Mouse (Mus musculus): ENCODE results near the gene Mrpl21.

Gene Mrpl21

DNA sequence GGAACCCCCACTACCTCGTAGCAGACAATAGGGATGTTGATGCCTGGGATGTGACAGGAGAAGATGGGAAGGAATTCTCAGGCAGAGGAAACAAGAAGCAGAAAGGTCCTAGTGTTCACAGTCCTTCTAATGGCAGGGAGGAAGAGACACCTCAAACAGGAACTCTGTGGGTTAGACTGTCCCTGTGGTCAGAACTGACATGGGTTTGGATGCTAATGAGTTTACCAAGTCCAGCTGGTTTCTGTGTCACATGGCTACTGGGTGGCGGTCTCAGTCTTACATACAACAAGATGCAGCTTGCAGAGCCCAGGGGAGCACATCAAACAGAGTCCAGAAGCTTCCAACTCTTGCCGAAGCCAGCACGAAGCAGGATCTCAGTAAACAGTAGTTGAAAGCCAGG is 21.3 kb downstream of the Mrpl21 start:
- DNase-seq, result no peak

DNA sequence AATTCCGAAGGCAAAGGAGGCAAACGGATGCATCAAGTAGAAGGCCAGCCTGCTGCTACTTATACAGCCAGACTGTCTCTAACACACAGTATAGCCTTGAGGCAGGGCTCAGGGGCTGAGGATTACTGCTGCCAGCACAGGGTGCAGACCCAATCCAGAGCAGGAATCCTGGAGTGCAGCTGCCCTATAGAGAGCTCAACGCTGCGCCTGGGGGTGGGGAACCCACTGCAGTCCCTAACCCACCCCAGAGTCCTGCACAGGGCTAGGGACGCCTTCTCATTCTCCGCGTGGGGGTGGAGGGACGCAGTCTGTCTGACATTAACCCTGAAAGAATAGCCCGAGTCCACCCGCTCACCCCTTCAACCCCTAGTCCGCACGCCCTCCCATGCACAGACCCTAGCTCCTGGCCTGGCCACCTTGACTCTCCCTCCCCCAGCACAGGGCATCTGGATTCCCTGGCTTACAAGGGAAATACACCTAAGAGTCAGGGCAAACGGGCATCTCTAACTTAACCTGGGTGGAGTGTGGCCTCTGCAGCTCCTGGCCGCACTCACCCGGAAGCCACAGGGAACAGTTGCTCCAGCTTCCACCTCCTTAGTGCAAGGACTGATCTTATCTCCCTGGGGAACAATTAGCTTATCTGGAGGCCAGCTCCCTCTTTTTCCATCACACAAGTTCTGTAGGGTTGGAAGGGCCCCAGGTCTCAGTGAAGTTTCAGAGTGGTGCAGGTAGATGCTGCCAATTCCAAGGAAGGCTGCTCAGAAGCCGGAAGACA is 24.7 kb downstream of the Mrpl21 start:
- no peak for DNase-seq

DNA sequence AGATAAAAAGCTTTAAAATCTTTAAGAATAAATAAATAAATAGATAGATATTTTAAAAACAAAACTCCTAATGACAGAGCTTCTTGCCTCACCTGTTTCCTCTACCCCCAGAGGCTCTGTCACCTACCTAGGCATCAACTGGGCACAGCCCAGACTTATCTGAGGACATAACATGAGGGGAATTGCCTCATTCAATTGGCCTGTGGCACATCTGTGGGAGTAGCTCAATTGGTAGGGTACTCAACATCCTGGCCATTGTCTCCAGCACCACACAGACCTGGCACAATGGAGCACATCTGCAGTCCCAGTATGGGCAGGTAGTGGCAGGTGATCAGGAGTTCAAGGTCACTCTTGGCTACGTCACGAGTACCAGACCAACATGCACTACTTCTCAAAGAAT is 36.6 kb downstream of the Mrpl21 start:
- no peak for DNase-seq

DNA sequence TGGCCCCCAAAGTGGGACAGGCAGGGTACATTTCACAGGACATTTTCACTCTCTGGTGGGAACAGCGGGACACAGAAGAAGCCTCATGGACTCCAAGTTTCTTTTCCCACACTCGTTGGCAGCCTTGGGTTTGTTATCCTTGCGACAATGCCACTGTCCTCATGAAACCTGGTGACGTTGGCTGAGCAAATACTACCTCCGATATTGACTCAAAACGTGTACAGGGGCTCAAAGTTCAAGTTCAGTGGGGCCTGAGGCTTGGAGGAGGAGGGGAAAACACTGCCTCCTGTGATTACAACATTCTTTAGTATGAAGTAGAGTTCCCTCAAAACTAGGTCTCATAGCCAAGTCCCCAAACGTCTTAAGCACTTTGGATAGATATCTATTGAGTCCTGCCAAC is 37.4 kb downstream of the Mrpl21 start:
- no peak for DNase-seq

DNA sequence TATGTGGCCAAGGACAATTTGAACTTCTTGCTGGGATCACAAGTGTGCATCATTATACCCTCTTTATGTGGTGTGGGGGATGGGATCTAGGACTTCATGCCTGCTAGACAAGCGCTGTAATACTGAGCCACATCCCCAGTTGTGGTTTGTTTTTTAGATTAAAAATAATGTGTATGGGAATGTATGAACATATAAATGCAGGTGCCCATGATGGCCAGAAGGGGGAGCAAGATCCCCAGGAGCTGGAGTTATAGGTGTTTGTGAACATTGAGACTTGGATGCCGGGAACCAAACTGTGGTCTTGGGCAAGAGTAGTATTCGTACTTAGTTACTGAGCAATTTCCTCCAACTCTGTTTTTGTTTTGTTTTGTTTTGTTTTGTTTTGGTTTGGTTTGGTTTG is 38.1 kb downstream of the Mrpl21 start:
- no peak for DNase-seq

DNA sequence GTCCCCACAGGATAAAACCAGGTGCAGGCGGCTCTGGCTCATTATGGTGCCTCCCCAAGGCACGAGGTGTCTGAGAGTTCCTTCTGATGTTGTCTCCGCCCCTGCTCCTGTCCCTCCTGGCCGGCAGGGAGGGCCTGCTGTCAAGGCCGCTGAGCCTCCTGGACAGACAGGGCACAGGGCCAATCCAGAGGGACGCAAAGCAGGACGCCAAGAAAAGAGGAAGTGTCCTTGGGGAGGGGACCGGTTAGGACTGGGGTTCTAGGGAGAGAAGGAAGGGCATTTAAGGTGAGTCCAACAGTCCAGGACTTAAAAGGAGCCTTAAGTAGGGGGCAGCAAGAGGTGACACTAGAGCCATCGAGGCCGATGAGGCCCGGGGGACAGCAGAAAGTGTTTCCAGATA is 38.9 kb downstream of the Mrpl21 start:
- peak in 1 of 2 experiments; percentile 5 for DNase-seq

DNA sequence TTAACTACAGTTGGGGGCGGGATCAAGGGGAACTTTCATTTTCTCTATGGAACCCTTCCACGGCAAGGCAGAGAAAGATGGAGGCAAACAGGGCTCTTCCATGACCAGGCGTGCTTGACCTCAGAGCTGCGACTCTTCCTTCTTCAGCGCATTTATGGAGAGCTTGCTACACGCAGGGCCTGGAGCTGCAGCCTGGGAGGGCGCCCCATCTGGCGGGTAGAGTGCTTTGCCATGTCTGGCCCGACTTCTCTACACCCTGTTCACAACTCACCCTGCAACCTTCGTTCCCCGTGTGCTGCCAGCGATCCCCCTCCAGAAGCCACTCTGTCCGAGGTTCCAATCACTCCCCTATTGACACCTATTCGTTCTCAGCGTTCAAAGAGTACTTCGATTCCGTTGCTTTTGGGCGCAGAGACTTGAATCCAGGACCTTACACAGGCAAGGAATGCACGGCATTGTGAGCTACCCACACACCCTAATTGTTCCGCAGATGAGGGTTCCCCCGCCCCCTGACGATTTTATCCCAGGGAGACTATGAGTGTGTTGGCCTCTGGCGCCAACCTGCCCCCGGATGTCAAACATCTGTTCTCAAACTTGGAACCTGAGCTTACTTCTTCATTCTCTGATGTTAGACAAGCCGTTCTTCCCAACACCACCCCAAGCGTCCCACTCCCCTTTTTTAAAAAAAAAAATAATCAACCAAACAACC is 39.7 kb downstream of the Mrpl21 start, which contains the start of gene Cpt1a:
Cpt1a (plus strand) TSS at position 74 of the 709 bp plus-strand sequence.
- DNase-seq, result peak; percentile 15 to 21

DNA sequence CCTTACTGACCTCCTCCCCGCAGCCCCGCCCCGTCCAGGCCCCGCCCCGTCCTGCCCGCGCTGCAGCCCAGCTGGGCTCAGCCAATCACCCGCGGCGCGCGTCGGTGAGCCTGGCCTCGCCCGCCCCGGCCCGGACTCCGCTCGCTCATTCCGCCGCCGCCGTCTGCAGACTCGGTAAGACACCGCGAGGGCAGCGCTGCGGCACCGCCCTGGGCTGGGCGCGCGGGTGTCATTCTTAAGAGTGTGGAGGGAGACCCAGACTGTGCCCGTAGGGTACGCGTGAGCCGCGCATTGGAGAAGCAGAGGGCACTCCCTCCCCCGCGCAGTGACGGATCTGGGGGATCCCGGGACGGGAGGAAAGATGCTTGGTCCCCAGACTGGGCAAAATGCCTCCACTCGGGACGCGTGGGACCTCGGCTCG is 40.5 kb downstream of the Mrpl21 start:
- DNase-seq, result peak; percentile 44 to 54

DNA sequence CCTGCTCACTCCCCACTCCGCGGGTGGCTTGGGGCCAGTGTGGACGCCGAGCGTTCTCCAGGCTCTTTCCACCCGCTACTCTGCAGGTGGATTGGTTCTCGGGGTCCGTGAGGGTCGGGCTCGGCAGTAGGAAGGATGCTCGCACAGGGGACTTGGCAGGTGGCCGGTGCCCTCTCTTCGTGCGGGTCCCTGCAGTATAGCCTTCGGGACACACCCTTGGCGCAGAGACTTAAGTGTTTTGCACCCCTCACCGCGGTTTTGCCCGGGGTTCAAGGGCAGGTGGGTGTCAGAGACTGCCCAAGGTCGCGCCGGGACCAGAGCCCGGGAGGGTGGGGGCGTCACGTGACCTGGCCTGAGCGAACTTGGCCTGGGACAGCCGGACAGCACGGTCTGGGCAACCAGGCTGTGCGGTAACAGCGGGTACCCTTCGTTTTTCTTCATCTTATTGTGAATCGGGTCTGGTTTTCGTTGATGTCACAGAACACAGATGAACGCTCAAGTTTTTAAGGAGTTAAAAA is 41.1 kb downstream of the Mrpl21 start:
- DNase-seq, result peak; percentile 37 to 39

DNA sequence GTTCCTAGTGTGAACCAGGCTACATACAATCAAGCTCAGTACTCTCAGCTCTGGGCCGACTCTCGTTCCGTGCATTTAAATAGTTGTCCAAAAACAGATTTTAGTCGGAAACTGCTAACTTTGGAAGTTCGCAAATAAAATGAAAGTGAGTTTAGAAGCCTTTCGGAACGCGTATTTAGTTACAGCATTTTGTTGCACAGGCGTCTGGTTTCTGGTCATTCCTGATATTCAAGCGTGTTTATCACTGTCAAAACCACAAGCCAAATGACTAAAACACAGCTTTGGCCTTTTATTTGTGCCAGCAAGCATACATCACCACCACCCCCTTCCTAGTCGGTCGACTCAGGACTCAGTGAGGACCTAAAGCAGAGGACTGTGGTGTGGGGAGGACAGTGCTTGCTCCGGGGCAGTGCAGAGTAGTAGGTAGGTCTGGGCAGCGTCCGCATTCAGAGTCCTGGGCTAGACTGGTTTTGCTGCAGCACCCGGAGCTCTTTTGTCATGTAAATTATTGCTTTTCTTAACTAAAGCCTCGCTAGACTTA is 41.6 kb downstream of the Mrpl21 start:
- DNase-seq, result peak in 1 of 2 experiments; percentile 11

DNA sequence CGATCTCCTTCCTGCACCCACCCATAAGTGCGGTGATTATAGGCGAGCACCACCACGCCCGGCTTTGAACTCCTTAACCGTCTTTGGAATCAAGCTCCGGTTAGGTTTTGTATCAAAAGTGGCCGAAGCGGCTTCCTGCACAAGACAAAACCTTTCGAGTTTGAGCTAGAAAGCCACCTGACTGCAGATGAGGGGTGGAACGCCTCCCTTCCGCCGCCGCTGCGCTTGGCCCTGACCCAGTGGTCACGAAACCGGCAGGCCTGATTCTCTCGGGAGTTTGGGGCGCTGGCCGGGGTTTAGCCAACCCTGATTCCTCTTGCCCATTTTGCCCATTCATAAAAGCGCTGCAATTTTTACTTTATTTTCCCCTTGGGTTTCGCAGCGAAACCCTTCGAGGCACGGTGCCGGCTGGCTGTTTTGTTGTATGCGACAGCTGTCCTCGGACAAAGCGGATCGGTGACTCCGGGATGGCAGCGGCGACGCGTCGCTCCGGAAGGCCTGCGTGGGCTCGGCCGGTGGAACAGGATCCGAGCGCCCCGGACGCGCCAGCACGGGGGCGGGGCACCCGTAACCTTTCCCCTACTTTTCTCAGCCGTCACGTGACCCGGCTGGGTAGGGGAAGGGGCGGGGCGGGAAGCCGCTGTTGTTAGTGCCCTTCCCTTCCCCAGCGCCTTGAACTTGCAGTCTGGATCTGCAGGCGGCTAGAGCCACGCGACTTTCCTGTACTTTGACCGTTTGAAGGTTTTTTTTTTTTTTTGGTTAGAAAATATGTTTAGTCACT is 42.4 kb downstream of the Mrpl21 start:
- peak; percentile 48 to 57 for DNase-seq

DNA sequence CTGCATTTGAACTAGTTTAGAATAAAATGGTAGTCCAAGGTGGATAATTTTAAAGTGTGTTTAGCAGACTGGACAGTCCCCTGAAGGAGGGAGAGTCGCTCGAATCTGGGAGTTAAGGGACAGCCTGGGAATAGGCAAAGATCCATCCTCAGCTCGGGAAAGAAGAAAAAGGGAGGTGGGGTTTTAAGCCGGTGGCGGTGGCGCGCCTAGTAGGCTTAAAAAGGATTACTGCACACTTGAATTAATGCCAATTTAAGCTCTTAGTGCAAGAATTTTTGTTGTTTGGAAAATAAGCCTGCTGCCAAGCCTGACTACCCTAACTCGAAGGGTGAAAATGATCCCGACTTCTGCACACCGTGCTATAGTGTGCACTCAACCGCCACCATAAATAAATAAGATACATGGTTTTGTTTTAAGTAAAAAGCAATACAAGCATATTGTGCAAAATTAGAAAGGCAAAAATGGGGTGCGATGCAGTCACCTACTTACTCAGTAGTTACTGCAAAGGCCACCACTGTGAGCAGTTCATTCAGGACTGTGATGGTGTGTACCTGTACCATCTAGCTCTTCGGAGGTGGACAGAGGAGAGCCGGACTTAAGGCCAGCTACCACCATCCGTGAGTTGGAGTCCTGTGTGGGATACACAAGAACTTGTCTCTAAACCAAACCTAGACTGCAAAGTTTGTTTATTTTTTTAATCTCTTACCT is 43.2 kb downstream of the Mrpl21 start:
- peak in 1 of 2 experiments; percentile 3 for DNase-seq

DNA sequence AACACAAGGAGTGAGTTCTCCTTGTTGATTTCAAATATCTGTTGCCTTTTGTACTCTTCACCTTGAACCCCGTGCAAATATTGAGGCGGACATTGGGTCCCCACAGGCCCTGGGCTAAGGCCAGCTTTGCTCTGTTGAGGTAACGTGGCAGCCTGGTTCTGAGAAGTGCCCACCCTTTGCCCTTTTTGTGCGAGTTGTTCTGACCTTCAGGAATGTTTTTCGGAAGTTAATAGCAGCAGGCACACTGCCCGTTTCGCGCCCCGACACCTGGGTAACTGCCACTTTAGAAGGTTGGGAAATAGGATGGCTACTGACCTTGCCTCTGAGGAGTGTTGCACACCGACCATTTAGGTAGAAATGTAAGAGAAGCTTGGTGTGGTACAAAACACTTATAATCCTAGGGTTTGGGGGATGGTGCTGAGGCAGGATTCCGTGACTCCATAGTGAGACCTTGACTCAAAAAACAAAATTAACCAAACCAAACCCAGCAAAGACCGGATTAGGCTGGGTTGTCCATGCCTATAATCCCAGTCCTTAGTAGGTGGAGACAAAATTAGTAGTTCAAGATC is 43.9 kb downstream of the Mrpl21 start:
- no peak for DNase-seq

DNA sequence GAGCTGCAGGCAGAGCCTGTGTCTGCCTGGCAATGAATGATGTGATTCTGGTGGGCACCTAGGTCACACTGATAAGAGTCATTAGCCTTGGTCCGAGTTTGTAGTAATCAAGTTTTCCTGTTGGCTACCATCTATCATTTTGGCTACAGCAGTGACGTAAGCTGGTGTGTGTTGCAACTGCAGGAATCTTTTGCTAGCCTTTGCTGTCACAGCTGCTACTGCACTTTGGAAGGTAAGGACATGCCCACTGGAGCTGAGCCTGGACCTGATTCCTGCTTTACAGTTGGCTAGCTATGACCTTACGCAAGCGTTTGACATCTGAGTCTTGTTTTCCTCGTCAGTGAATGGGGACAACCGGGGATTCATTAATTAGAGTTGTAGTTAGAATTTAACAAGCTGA is 50.5 kb downstream of the Mrpl21 start:
- no peak for DNase-seq

DNA sequence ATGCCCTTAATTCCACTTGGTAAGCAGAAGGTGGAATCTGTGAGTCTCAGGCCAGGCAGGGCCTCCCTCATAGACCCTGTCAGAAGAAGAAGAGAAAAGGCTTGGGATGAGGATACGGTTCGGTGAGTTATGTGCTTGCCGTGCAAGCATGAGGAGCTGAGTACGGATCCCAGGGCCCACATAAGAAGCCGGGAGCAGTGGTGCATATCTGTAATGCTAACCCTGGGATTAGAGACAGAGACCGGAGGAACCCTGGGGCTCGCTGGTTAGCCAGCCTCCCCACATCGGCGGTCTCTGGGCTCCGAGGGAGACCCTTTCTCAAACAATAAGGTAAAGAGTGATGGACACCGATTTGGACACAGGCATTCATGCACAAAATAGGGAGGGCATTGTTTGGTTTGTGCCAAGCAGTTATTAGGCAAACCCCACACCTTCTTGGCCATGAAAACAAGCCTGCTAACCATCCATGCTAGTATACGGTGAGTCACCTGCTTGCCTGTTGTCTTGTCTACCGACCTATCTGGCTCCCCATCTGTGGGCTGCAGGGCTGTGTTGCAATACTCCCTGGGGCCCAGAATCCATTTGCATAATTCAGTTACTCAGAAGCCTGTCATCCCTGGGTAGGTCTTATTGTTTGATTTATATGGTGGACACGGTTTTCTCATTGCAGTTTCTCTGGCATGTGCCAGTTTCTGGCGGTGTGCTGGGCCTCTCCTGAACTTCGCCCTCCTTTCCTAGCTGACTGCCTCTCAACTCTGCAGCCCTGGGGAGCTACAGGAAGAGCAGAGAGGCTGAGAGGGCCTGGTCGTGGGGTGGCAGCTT is 51.2 kb downstream of the Mrpl21 start:
- no peak for DNase-seq

DNA sequence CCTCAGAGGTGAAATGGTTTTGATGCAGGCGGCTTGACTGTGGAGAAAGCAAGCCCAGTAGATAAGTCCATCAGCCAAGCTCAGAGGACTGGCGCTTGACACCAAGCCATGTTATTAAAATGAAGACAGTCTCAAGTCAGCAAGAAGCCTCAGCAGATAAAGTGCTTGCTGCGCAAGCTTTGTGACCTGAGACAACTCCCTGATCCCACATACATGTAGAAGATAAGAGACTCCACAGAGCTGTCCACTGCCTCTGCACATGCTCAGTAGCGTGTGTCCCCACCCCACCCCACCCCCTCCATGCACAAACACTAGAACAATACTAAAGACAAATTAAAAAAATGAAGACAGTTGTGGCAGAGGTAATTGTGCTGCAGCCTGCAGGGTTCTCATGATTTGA is 51.8 kb downstream of the Mrpl21 start:
- DNase-seq, result no peak

DNA sequence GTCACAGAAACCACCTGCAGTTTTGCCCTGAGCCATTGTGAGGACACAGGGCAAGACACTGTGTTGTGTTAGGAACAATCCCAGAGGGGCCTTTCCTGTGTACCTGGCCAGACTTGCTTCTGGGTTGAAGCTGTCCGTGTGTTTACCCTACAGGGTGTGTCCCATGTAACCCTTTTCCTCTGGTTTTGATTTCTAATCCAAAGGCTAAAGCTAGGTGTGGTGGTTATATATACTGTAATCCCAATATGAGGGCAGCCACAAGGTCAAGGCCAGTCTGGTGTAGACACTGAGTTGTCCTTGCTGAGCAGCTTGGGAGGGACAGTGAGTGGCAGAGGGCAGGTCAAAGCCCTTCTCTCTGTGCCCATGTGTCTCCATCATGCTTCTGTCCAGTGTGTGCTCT is 53.2 kb downstream of the Mrpl21 start:
- DNase-seq, result no peak

DNA sequence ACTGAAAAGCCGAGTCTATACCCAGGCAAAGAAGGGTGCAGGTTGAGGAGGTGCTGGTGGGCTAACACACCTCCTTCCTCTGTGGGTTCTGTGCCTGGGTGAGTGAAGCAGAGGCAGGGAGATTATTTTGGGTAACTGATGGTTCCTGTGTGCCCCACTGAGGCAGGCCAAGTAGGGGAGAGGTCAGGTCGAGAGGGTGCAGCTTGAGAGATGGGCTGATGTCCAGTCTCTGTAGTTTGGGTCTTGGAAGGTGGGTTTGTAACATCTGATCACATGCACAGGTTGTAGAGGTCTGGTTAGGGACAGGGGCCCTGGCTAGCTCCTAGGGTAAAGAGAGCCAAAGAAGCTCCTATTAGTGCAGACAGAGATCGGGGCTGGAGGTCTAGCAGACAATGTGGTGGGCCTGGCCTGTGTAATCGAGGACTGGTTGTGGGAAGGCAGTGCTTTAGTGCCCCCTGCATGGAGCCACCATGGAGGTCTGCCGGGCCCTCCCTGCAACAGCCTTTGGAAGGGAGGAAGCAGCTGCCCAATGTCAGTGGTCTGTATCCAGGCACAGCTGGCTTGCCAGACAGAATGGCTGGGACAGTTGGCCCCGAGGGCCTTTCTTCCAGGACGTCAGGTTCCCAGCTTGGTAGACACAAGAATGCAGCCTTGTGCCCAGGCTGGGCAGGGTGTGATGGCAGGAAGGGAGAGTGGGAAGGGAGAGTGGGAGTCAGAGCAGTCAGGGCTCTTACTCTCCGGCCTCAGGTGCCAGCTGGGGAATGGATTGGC is 54.0 kb downstream of the Mrpl21 start:
- DNase-seq, result no peak

DNA sequence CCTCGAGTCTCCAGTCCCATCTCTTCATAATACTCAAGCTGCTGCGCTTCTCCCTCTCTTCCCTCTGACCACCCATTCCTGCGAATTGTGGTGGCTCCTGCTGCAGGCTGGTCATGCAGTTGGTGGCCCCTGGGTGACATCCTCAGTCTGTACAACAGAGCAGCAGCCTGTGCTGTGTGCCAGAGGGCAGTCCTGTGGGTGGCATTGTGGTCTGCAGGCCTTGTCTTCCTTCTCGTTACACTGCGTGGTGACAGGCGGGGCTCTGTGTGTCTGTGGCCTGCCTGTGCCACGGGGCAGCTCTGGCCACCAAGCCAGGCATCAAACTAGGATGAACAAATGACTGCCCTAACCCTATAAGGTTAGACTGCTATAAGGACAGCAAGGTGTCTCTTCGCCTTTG is 56.5 kb downstream of the Mrpl21 start:
- no peak for DNase-seq

DNA sequence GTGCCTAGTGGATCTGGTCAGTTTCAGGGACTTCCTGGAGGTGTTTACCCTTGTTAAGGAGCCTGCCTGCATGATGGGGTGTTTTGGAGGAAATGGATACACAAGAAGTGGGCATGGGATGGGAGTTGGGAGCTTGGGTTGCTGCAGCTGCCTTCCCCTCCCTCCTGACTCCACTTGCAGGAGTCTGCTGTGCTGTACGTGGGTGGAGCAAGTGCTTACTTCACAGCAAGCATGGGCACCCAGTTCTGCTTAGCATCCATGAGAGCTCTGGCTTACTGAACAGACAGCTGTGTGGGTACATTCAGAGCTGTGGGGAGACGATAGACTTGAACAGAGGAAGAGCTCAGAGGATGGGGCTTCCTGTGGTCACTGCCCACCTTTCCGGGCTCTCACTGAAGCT is 58.3 kb downstream of the Mrpl21 start:
- no peak for DNase-seq

Measured in cerebellum, adult 18-20 months (tissue).